Comparison of ENCODE assay signal across 22 mouse cellular contexts in the genomic region with DNA sequence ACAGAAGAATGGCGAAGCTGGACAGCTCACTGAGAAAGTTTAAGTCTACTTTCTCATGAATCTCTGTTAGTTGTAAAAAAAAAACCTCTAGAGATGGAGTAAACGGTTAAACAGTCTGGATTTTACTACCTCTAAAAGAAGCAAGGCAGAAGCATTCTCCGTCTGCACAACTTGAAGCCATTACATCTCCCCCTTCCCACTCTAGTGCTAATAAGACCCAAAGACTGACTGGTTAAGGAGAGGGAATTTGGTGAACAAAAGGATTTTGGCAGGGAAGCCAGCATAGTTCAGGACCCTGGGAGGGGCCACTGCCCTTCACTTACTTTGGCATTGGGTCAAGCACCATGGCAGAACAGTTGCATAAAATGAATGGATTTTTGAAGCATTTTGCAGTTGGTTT. TPM values are rescaled to one million over a fixed set of nuclear protein-coding genes. Genes with fewer than 3 reads are reported as not detected.
DNase-seq lines count a peak whose midpoint lies in the region; ATAC-seq and TF ChIP-seq lines count a peak whose summit lies in the region.
"Had no signal": no experiment of that assay in that cellular context is flagged by ENCODE, and none has a peak within 500 bp of the region (broad histone marks: within the 10 kb centered on the region; RNA-seq: fewer than 3 reads in every experiment).

No protein-coding gene starts in this region.

- no peaks in the 10 kb centered on the region for H3K27me3 ChIP-seq in forebrain, embryonic 14.5 days (replicated peaks; ENCODE audit: control insufficient read depth, insufficient read depth, low read length)
- 0 out of 2 replicates have a peak, but pooled peaks cover 2% of the 10 kb centered on the region for H3K27me3 ChIP-seq in forebrain, embryonic 12.5 days
- no peaks in the 10 kb centered on the region for H3K27me3 ChIP-seq in midbrain, postnatal 0 days (ENCODE audit: insufficient read depth, low read length)
- no peaks in the 10 kb centered on the region; the same call in 1 of the 2 replicates for H3K27me3 ChIP-seq in midbrain, embryonic 11.5 days (ENCODE audit: control insufficient read depth, insufficient read depth, low read length)
- H3K27me3 ChIP-seq in limb, embryonic 13.5 days: no peaks in the 10 kb centered on the region
- H3K27me3 ChIP-seq in hindbrain, embryonic 16.5 days (replicated peaks; ENCODE audit: control insufficient read depth, insufficient read depth, low read length): no peaks in the 10 kb centered on the region
- H3K27me3 ChIP-seq: hindbrain, embryonic 12.5 days; Patski had no signal

- H3K4me2 ChIP-seq in forebrain, embryonic 14.5 days (ENCODE audit: low read length): no peak overlapping the region
- H3K4me2 ChIP-seq in forebrain, embryonic 12.5 days: no peak overlapping the region
- H3K4me2 ChIP-seq in midbrain, postnatal 0 days (ENCODE audit: low read depth, low read length, poor library complexity, severe bottlenecking): no peak overlapping the region
- no peak overlapping the region for H3K4me2 ChIP-seq in midbrain, embryonic 11.5 days
- H3K4me2 ChIP-seq in limb, embryonic 13.5 days (replicated peaks): no peak overlapping the region; the same call in 1 of the 2 replicates
- no peak overlapping the region for H3K4me2 ChIP-seq in hindbrain, embryonic 16.5 days (ENCODE audit: low read length)
- H3K4me2 ChIP-seq: embryonic facial prominence, embryonic 15.5 days; hindbrain, embryonic 12.5 days had no signal

- no peaks in the 10 kb centered on the region for H3K9me3 ChIP-seq in forebrain, embryonic 14.5 days (replicated peaks; ENCODE audit: control insufficient read depth, low read length)
- H3K9me3 ChIP-seq in forebrain, embryonic 12.5 days: no peaks in the 10 kb centered on the region
- H3K9me3 ChIP-seq in midbrain, postnatal 0 days (ENCODE audit: low read length): no peaks in the 10 kb centered on the region
- H3K9me3 ChIP-seq in midbrain, embryonic 11.5 days (ENCODE audit: control insufficient read depth, low read length): no peaks in the 10 kb centered on the region
- no peaks in the 10 kb centered on the region for H3K9me3 ChIP-seq in limb, embryonic 13.5 days
- H3K9me3 ChIP-seq in hindbrain, embryonic 16.5 days (ENCODE audit: control insufficient read depth, low read length): no peaks in the 10 kb centered on the region
- H3K9me3 ChIP-seq: embryonic facial prominence, embryonic 15.5 days; hindbrain, embryonic 12.5 days had no signal

- no peak overlapping the region for H3K27ac ChIP-seq in forebrain, embryonic 14.5 days (ENCODE audit: low read depth, low read length)
- H3K27ac ChIP-seq in forebrain, embryonic 12.5 days: no peak overlapping the region
- no peak overlapping the region for H3K27ac ChIP-seq in midbrain, postnatal 0 days (ENCODE audit: low read depth, low read length)
- no peak overlapping the region for H3K27ac ChIP-seq in midbrain, embryonic 11.5 days (ENCODE audit: low read depth, low read length)
- H3K27ac ChIP-seq in limb, embryonic 13.5 days: peak overlapping the region; percentile 33; the same call in 1 of the 2 replicates
- no peak overlapping the region for H3K27ac ChIP-seq in hindbrain, embryonic 16.5 days (ENCODE audit: low read depth, low read length)
- H3K27ac ChIP-seq: embryonic facial prominence, embryonic 15.5 days; hindbrain, embryonic 12.5 days; hindbrain, postnatal 0 days had no signal

- no peak for TF ChIP-seq CTCF in midbrain, postnatal 0 days (IDR thresholded peaks at IDR 0.05)

- peak; percentile 13 for DNase-seq in forebrain, embryonic 14.5 days (ENCODE audit: low spot score)
- peak; percentile 10 for DNase-seq in midbrain, postnatal 0 days (ENCODE audit: low spot score)
- DNase-seq in midbrain, embryonic 11.5 days (ENCODE audit: low spot score, missing footprints): no peak
- no peak for DNase-seq in left cerebral cortex, postnatal 10 days (ENCODE audit: extremely low spot score in 1 of 2, low spot score in 2 of 2)
- DNase-seq: adrenal gland, adult 8-10 months; adrenal gland, postnatal 36 days; cerebellum, adult 11 months; cerebellum, adult 8-10 months; cerebellum, postnatal 14 days; embryo, embryonic 11 days; heart, postnatal 10 days; heart, postnatal 4 days had no signal

- ATAC-seq in forebrain, embryonic 14.5 days: no peak
- no peak for ATAC-seq in forebrain, embryonic 12.5 days (ENCODE audit: low FRiP score)
- no peak for ATAC-seq in midbrain, postnatal 0 days (ENCODE audit: low FRiP score)
- no peak for ATAC-seq in midbrain, embryonic 11.5 days (ENCODE audit: low FRiP score)
- ATAC-seq in limb, embryonic 13.5 days (ENCODE audit: low FRiP score, low read depth): peak; percentile 51; the same call in 1 of the 2 replicates
- ATAC-seq in hindbrain, embryonic 16.5 days: no peak
- ATAC-seq: activated CD4-positive, CD25-positive, alpha-beta regulatory T cell, adult 4 months; hindbrain, postnatal 0 days; Patski had no signal

- intact Hi-C loops in left cerebral cortex, postnatal 10 days (cut with DNase I): no loop called here

- H3K4me3 ChIP-seq in forebrain, embryonic 14.5 days (ENCODE audit: low read depth, low read length): no peak overlapping the region
- H3K4me3 ChIP-seq in forebrain, embryonic 12.5 days (replicated peaks): no peak overlapping the region
- no peak overlapping the region for H3K4me3 ChIP-seq in midbrain, postnatal 0 days (ENCODE audit: low read depth, low read length)
- H3K4me3 ChIP-seq in midbrain, embryonic 11.5 days (ENCODE audit: low read depth, low read length): no peak overlapping the region
- no peak overlapping the region for H3K4me3 ChIP-seq in limb, embryonic 13.5 days
- no peak overlapping the region for H3K4me3 ChIP-seq in hindbrain, embryonic 16.5 days (ENCODE audit: low read length)
- H3K4me3 ChIP-seq: embryonic facial prominence, embryonic 15.5 days; erythroblast, embryonic 14.5 days; hindbrain, embryonic 12.5 days had no signal

- H3K4me1 ChIP-seq in forebrain, embryonic 14.5 days (ENCODE audit: control insufficient read depth, insufficient read depth, low read length): no peaks in the 10 kb centered on the region
- H3K4me1 ChIP-seq in forebrain, embryonic 12.5 days: no peaks in the 10 kb centered on the region
- no peaks in the 10 kb centered on the region for H3K4me1 ChIP-seq in midbrain, postnatal 0 days (ENCODE audit: insufficient read depth, low read length)
- no peaks in the 10 kb centered on the region for H3K4me1 ChIP-seq in midbrain, embryonic 11.5 days (ENCODE audit: control insufficient read depth, insufficient read depth, low read length)
- H3K4me1 ChIP-seq in limb, embryonic 13.5 days: peaks cover 46% of the 10 kb centered on the region
- no peaks in the 10 kb centered on the region for H3K4me1 ChIP-seq in hindbrain, embryonic 16.5 days (ENCODE audit: control insufficient read depth, insufficient read depth, low read depth, low read length)

- WGBS in forebrain, embryonic 14.5 days: 52% methylated on average over 3 of the region's 3 CpGs
- 59% methylated on average over 3 of the region's 3 CpGs for WGBS in forebrain, embryonic 12.5 days
- WGBS in midbrain, postnatal 0 days: 58% methylated on average over 3 of the region's 3 CpGs
- 59% methylated on average over 3 of the region's 3 CpGs for WGBS in midbrain, embryonic 11.5 days
- WGBS in limb, embryonic 13.5 days: 11% methylated on average over 3 of the region's 3 CpGs
- 57% methylated on average over 3 of the region's 3 CpGs for WGBS in hindbrain, embryonic 16.5 days

- no peaks in the 10 kb centered on the region for H3K36me3 ChIP-seq in forebrain, embryonic 14.5 days (ENCODE audit: control insufficient read depth, insufficient read depth, low read length)
- no peaks in the 10 kb centered on the region for H3K36me3 ChIP-seq in forebrain, embryonic 12.5 days (replicated peaks)
- no peaks in the 10 kb centered on the region for H3K36me3 ChIP-seq in midbrain, postnatal 0 days (ENCODE audit: insufficient read depth, low read length)
- no peaks in the 10 kb centered on the region for H3K36me3 ChIP-seq in midbrain, embryonic 11.5 days (ENCODE audit: control insufficient read depth, insufficient read depth, low read length)
- no peaks in the 10 kb centered on the region for H3K36me3 ChIP-seq in limb, embryonic 13.5 days
- no peaks in the 10 kb centered on the region for H3K36me3 ChIP-seq in hindbrain, embryonic 16.5 days (ENCODE audit: control insufficient read depth, insufficient read depth, low read length)
- H3K36me3 ChIP-seq: embryonic facial prominence, embryonic 15.5 days; hindbrain, embryonic 12.5 days had no signal

- H3K9ac ChIP-seq in forebrain, embryonic 14.5 days (ENCODE audit: low read length): no peak overlapping the region
- no peak overlapping the region for H3K9ac ChIP-seq in forebrain, embryonic 12.5 days
- no peak overlapping the region for H3K9ac ChIP-seq in midbrain, postnatal 0 days (replicated peaks; ENCODE audit: low read length, poor library complexity, severe bottlenecking)
- no peak overlapping the region for H3K9ac ChIP-seq in midbrain, embryonic 11.5 days (ENCODE audit: low read length)
- no peak overlapping the region for H3K9ac ChIP-seq in limb, embryonic 13.5 days
- H3K9ac ChIP-seq in hindbrain, embryonic 16.5 days (ENCODE audit: low read depth, low read length): no peak overlapping the region
- H3K9ac ChIP-seq: embryonic facial prominence, embryonic 15.5 days; hindbrain, embryonic 12.5 days had no signal

RNA-seq across cellular contexts. Expression of gene Ror1, which starts 35.8 kb away (rescaled TPM):
- polyA plus RNA-seq in forebrain, embryonic 14.5 days (2014; fragmentation: Nextera tagmentation; extraction: Ambion mirVana): 0.84 and 1.1 TPM in 2 replicates
- polyA plus RNA-seq in forebrain, embryonic 12.5 days (2016; fragmentation: Nextera tagmentation; extraction: Ambion mirVana): 2.9 and 4.6 TPM in 2 replicates
- 2.8 and 3.0 TPM in 2 replicates for total RNA-seq in midbrain, postnatal 0 days (2014; rRNA removed)
- polyA plus RNA-seq in midbrain, postnatal 0 days (2015; fragmentation: Nextera tagmentation; extraction: Ambion mirVana): 0.73 and 0.76 TPM in 2 replicates
- 4.8 TPM in 2 replicates for polyA plus RNA-seq in midbrain, embryonic 11.5 days (2014; fragmentation: Nextera tagmentation; extraction: Ambion mirVana)
- 10.4 and 11.8 TPM in 2 replicates for polyA plus RNA-seq in limb, embryonic 13.5 days (2015; fragmentation: Nextera tagmentation; extraction: Ambion mirVana)
- total RNA-seq in left cerebral cortex, postnatal 10 days (2021): 1 to 10 TPM in 1 of 2 experiments, under 1 TPM in 1; 0.89 to 1.2 TPM
- polyA plus RNA-seq in hindbrain, embryonic 16.5 days (2015; fragmentation: Nextera tagmentation; extraction: Ambion mirVana): 1.5 TPM in 2 replicates
- total RNA-seq: MEL had no signal
- polyA plus RNA-seq: activated CD4-positive, CD25-positive, alpha-beta regulatory T cell, adult 4 months; erythroblast, embryonic 14.5 days had no signal

Comparison
In these comparisons a context has a peak if more than half of its experiments do, and no peak if none do; other contexts are left out.
1. DNase-seq: peak in forebrain, embryonic 14.5 days (single experiment) and midbrain, postnatal 0 days (single experiment); none in midbrain, embryonic 11.5 days (single experiment) and left cerebral cortex, postnatal 10 days (0 of 2).